Mouse (Mus musculus) midbrain, embryonic 15.5 days (tissue): ENCODE data around the gene Scml4. TPM values are rescaled to one million over a fixed set of nuclear protein-coding genes. Genes with fewer than 3 reads are reported as not detected.

Source experiments
- ATAC-seq: fragments of 200-750 bp; cut with Nextera tagmentation; replicated peaks from 2 replicates; pipeline ENCODE4 v1.8.0; 2017; ENCODE audit warnings: moderate TSS enrichment
- H3K27ac ChIP-seq: fragments of 300-500 bp; sonication (generic); 2 replicates; pipeline ENCODE4 v1.5.1; 2015; ENCODE audit warnings: mild to moderate bottlenecking, inconsistent platforms
- H3K27me3 ChIP-seq: fragments of 300-500 bp; sonication (generic); replicated peaks from 2 replicates; pipeline ENCODE4 v1.6.1; 2015; ENCODE audit warnings: inconsistent platforms
- H3K36me3 ChIP-seq: fragments of 300-500 bp; sonication (generic); replicated peaks from 2 replicates; pipeline ENCODE4 v1.6.1; 2015; ENCODE audit warnings: inconsistent platforms
- H3K4me1 ChIP-seq: fragments of 300-500 bp; sonication (generic); 2 replicates; pipeline ENCODE4 v1.6.1; 2015; ENCODE audit warnings: inconsistent platforms
- H3K4me2 ChIP-seq: fragments of 300-500 bp; sonication (generic); 2 replicates; pipeline ENCODE4 v1.6.1; 2015; ENCODE audit warnings: inconsistent platforms, mild to moderate bottlenecking, moderate library complexity
- H3K4me3 ChIP-seq: fragments of 300-500 bp; sonication (generic); 2 replicates; pipeline ENCODE4 v1.5.1; 2015; ENCODE audit warnings: mild to moderate bottlenecking, inconsistent platforms
- H3K9ac ChIP-seq: fragments of 300-500 bp; sonication (generic); 2 replicates; pipeline ENCODE4 v1.6.1; 2015; ENCODE audit warnings: mild to moderate bottlenecking, inconsistent platforms
- H3K9me3 ChIP-seq: fragments of 300-500 bp; sonication (generic); 2 replicates; pipeline ENCODE4 v1.6.1; 2016; ENCODE audit warnings: inconsistent platforms
- WGBS: fragments of 180-500 bp; shearing (Covaris S2); methylation state at CpG from one replicate; pipeline ENCODE4 v1.1.7; 2015; ENCODE audit warnings: mixed read lengths; 5-methylcytosine and 5-hydroxymethylcytosine counted together
- polyA plus RNA-seq: library from polyadenylated mRNA; unstranded; fragments of >200 nt; fragmentation: Nextera tagmentation; extraction: Ambion mirVana; gene quantifications from 2 replicates; pipeline ENCODE4 v1.2.1, GENCODE M21; 2015

Gene Scml4
- polyA plus RNA-seq, 1 experiment from 2014 or later, result 19.2 TPM

GRCm38 (mm10) chr10:42913196-42913595 is 53.0 kb downstream of the Scml4 start:
- H3K27ac ChIP-seq, result no peak overlapping the region
- no peak overlapping the region for H3K9ac ChIP-seq
- WGBS, result 43% methylated on average over 4 of the region's 4 CpGs
- no peaks in the 10 kb centered on the region for H3K27me3 ChIP-seq
- no peaks in the 10 kb centered on the region for H3K9me3 ChIP-seq
- H3K4me3 ChIP-seq, result no peak overlapping the region
- no peaks in the 10 kb centered on the region for H3K36me3 ChIP-seq
- H3K4me1 ChIP-seq, result 0 out of 2 replicates have a peak, but pooled peaks cover 3% of the 10 kb centered on the region
- no peak for ATAC-seq
- H3K4me2 ChIP-seq, result no peak overlapping the region

- 47% methylated on average over 6 of the region's 6 CpGs for WGBS
- no peak overlapping the region for H3K27ac ChIP-seq
- H3K4me3 ChIP-seq, result no peak overlapping the region
- no peak for ATAC-seq
- no peak overlapping the region for H3K9ac ChIP-seq
- no peaks in the 10 kb centered on the region for H3K36me3 ChIP-seq
- no peak overlapping the region for H3K4me2 ChIP-seq
- H3K4me1 ChIP-seq, result 0 out of 2 replicates have a peak, but pooled peaks cover 3% of the 10 kb centered on the region
- no peaks in the 10 kb centered on the region for H3K9me3 ChIP-seq
- no peaks in the 10 kb centered on the region for H3K27me3 ChIP-seq
Measured at GRCm38 (mm10) chr10:42914146-42914545, 54.0 kb downstream of the Scml4 start.

GRCm38 (mm10) chr10:42917355-42917754 is 57.2 kb downstream of the Scml4 start:
- no peak for ATAC-seq
- no peak overlapping the region for H3K4me2 ChIP-seq
- H3K27ac ChIP-seq, result no peak overlapping the region
- H3K27me3 ChIP-seq, result no peaks in the 10 kb centered on the region
- no peaks in the 10 kb centered on the region for H3K36me3 ChIP-seq
- H3K9me3 ChIP-seq, result no peaks in the 10 kb centered on the region
- no peak overlapping the region for H3K4me3 ChIP-seq
- no peak overlapping the region for H3K9ac ChIP-seq
- H3K4me1 ChIP-seq, result 0 out of 2 replicates have a peak, but pooled peaks cover 3% of the 10 kb centered on the region
- WGBS, result 80% methylated on average over 5 of the region's 5 CpGs

GRCm38 (mm10) chr10:42919786-42920185 is 59.6 kb downstream of the Scml4 start:
- no peaks in the 10 kb centered on the region for H3K4me1 ChIP-seq
- H3K36me3 ChIP-seq, result no peaks in the 10 kb centered on the region
- no peak overlapping the region for H3K4me3 ChIP-seq
- H3K9ac ChIP-seq, result no peak overlapping the region
- H3K27ac ChIP-seq, result no peak overlapping the region
- no peak overlapping the region for H3K4me2 ChIP-seq
- H3K27me3 ChIP-seq, result no peaks in the 10 kb centered on the region
- no peak for ATAC-seq
- H3K9me3 ChIP-seq, result no peaks in the 10 kb centered on the region
- WGBS, result 97% methylated on average over 12 of the region's 12 CpGs

DNA sequence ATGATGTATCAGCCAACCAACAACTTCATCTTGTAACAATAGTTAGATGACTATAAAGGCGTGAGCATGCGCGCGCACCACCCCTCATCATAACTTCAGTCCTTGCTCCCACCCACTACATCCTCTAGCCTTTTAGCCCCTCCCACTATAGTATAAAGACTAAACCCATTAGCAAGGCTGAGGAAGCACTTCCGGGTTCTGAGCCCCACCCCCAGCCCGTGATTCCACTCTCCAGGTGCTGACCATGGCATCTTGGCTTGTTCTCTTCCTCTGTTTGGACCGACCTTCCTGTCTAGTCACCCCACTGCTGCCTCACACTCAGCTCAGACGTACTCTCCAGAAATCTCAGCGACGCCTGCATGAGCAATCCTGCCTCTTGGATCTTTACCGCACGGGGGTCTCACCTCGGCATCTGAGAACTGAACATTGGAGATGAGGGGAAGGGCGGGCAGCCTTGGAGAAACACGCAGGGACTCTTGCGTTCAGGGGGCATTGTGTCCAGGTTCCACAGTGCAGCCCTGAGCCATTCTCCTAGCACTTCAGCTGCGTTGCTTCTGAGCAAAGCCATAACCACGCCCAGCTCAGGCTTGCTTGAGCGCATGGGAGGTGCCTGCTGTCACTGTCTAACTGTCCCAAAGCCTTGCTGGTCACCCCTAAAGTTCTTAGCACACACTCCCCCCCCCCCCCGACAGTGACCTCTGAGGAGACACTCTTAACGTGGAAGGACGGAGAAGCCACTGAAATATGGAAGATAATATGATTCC is 65.1 kb downstream of the Scml4 start:
- H3K9me3 ChIP-seq, result no peaks in the 10 kb centered on the region
- H3K4me3 ChIP-seq, result no peak overlapping the region
- no peaks in the 10 kb centered on the region for H3K36me3 ChIP-seq
- ATAC-seq, result no peak
- 80% methylated on average over 22 of the region's 22 CpGs for WGBS
- no peak overlapping the region for H3K4me2 ChIP-seq
- no peaks in the 10 kb centered on the region for H3K4me1 ChIP-seq
- H3K27ac ChIP-seq, result no peak overlapping the region
- no peak overlapping the region for H3K9ac ChIP-seq
- H3K27me3 ChIP-seq, result no peaks in the 10 kb centered on the region

DNA sequence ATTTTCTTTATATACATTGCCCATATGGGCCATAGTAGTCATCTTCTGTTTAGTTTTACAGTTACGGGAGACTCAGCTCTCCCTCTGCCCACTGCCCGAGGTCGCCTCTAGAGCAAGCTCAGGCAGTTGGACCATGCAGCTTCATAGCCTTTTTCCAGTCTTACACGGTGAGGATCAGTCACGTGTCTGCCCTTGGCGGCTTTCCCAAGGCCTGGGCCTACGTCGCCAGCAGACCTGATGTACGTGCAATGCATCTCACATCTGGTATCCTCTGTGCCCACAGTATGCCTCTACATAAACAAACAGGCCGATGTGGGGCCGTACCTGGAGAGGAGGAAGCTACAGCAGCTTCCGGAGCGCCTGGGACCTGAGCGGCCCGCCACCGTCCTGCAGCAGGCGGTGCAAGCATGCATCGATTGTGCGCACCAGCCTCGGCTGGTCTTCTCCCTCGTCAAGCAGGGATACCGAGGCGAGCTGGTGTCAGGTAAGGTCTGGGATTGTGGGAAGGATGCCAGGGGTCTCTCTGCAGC is 70.0 kb downstream of the Scml4 start:
- Histone ChIP-seq H3K4me3 (no peak overlapping the region), H3K4me2 (no peak overlapping the region), H3K27ac (no peak overlapping the region), H3K27me3 (no peaks in the 10 kb centered on the region), H3K9me3 (no peaks in the 10 kb centered on the region), H3K9ac (no peak overlapping the region), H3K36me3 (no peaks in the 10 kb centered on the region), H3K4me1 (no peaks in the 10 kb centered on the region)
- ATAC-seq, result no peak
- 91% methylated on average over 23 of the region's 23 CpGs for WGBS

DNA sequence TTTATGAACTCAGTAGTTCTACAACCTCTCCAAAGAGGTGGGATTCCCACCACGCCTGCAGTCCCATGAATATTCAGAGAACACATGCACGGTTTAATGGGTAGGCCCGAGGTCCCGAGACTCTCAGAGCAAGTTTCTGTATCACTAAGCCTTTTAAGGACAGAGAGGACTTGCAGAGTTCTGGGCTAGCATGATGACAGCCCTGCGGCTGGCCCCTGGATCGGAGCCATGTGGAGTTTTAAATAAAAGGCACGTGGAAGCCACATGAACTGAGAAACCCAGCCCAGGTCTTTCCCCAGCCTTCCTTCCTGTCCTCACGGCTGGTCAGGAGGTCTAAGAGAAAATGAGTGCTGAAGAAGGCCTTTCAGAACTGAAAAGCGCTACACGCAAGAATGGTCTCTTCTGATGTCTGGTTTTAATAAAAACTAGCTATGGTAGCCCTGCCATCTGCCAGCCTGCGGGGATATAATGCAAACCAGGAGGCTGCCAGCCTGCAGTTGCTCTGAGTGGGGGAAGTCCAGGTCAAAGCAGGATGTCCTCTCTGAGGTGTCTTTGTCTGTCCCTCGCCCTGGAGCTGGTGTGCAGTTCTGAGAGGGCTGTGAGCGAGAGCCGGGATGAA is 72.8 kb downstream of the Scml4 start:
- Histone ChIP-seq H3K27me3 (no peaks in the 10 kb centered on the region), H3K36me3 (no peaks in the 10 kb centered on the region), H3K9ac (no peak overlapping the region), H3K9me3 (no peaks in the 10 kb centered on the region), H3K4me3 (no peak overlapping the region), H3K4me1 (no peaks in the 10 kb centered on the region), H3K27ac (no peak overlapping the region), H3K4me2 (no peak overlapping the region)
- ATAC-seq, result no peak
- WGBS, result 62% methylated on average over 14 of the region's 14 CpGs

DNA sequence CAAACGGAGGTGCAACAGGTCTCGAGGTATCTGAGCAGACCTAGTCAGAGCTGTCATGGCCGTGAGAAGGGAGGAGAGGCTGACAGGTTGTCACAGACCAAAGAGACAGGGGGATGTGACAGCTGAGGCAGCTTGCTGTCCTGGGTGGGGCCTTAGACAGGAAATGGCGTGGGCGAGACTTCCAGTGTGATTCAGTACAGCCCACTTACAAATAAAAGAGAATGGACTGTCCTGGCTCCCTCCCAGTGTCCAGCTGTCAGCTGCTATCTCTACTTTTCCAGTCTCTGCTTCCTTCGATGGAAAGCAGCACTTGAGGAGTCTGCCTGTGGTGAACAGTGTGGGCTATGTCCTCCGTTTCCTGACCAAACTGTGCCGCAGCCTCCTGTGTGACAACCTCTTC is 74.5 kb downstream of the Scml4 start:
- H3K36me3 ChIP-seq, result no peaks in the 10 kb centered on the region
- no peak overlapping the region for H3K4me3 ChIP-seq
- no peaks in the 10 kb centered on the region for H3K9me3 ChIP-seq
- no peaks in the 10 kb centered on the region for H3K27me3 ChIP-seq
- WGBS, result 78% methylated on average over 8 of the region's 8 CpGs
- H3K4me2 ChIP-seq, result no peak overlapping the region
- ATAC-seq, result no peak
- no peak overlapping the region for H3K9ac ChIP-seq
- no peak overlapping the region for H3K27ac ChIP-seq
- H3K4me1 ChIP-seq, result no peaks in the 10 kb centered on the region

GRCm38 (mm10) chr10:42936205-42936604 is 76.0 kb downstream of the Scml4 start:
- H3K36me3 ChIP-seq, result no peaks in the 10 kb centered on the region
- H3K4me2 ChIP-seq, result no peak overlapping the region
- H3K9ac ChIP-seq, result no peak overlapping the region
- peaks cover 2% of the 10 kb centered on the region for H3K4me1 ChIP-seq
- no peak for ATAC-seq
- H3K9me3 ChIP-seq, result no peaks in the 10 kb centered on the region
- no peaks in the 10 kb centered on the region for H3K27me3 ChIP-seq
- H3K27ac ChIP-seq, result no peak overlapping the region
- no peak overlapping the region for H3K4me3 ChIP-seq

- Histone ChIP-seq H3K4me2 (no peak overlapping the region), H3K9ac (no peak overlapping the region), H3K36me3 (no peaks in the 10 kb centered on the region), H3K9me3 (no peaks in the 10 kb centered on the region), H3K27ac (no peak overlapping the region), H3K4me3 (no peak overlapping the region), H3K27me3 (no peaks in the 10 kb centered on the region), H3K4me1 (peaks cover 9% of the 10 kb centered on the region)
- WGBS, result 87% methylated on average over 4 of the region's 4 CpGs
- no peak for ATAC-seq
Measured at GRCm38 (mm10) chr10:42938361-42938760, 78.2 kb downstream of the Scml4 start.

DNA sequence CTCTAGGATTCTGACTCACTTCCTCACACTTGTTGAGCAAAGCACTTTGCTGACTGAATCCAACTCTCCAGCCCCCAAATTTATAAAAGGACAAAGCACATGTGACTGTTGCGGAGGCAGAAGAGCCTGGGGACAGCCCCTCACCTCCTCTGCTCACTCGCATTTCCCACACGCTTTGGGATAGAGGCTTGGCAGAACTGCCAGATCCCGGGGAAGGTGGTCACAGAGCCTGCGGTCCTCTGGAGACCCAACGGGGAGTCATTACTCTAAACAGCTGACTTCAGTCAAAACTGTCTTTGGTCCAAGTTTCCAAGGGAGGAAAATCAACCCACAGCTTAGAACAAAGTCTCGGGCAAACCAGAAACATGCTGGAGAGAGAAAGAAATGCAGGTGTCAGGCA is 79.5 kb downstream of the Scml4 start:
- Histone ChIP-seq H3K9ac (no peak overlapping the region), H3K9me3 (no peaks in the 10 kb centered on the region), H3K27ac (no peak overlapping the region), H3K27me3 (no peaks in the 10 kb centered on the region), H3K4me1 (peaks cover 9% of the 10 kb centered on the region), H3K4me2 (no peak overlapping the region), H3K4me3 (no peak overlapping the region), H3K36me3 (no peaks in the 10 kb centered on the region)
- WGBS, result 79% methylated on average over 7 of the region's 7 CpGs
- ATAC-seq, result no peak

- 79% methylated on average over 21 of the region's 21 CpGs for WGBS
- ATAC-seq, result no peak
Measured at GRCm38 (mm10) chr10:42940193-42941050, 80.3 kb downstream of the Scml4 start.

More at GRCm38 (mm10) chr10:42940193-42941050, 80.3 kb downstream of the Scml4 start:
- H3K4me1 ChIP-seq, result peaks cover 9% of the 10 kb centered on the region
- H3K4me2 ChIP-seq, result no peak overlapping the region
- H3K4me3 ChIP-seq, result no peak overlapping the region
- H3K9me3 ChIP-seq, result no peaks in the 10 kb centered on the region
- no peaks in the 10 kb centered on the region for H3K27me3 ChIP-seq
- H3K27ac ChIP-seq, result no peak overlapping the region
- no peak overlapping the region for H3K9ac ChIP-seq
- no peaks in the 10 kb centered on the region for H3K36me3 ChIP-seq
